Mouse (Mus musculus) forebrain, embryonic 11.5 days (tissue): Measurements from ENCODE around the gene Nlrp4f. TPM values are rescaled to one million over a fixed set of nuclear protein-coding genes. Genes with fewer than 3 reads are reported as not detected.

Experiments
- polyA plus RNA-seq: library from polyadenylated mRNA; unstranded; fragments of >200 nt; fragmentation: Nextera tagmentation; extraction: Ambion mirVana; gene quantifications from 2 replicates; pipeline ENCODE4 v1.2.1, GENCODE M21; 2014

Nlrp4f gene
- polyA plus RNA-seq, 1 experiment from 2014 or later: not detected

Other genes with a start within 250 kb of the Nlrp4f start
- not detected in 2 replicates for gene Spata31d1c, start 172.9 kb downstream of the Nlrp4f start, polyA plus RNA-seq
- not detected in 2 replicates for gene Prss47, start 153.2 kb downstream of the Nlrp4f start, polyA plus RNA-seq
- 45.9 and 50.2 TPM in 2 replicates for gene Mfsd14b, start 93.0 kb downstream of the Nlrp4f start, polyA plus RNA-seq
- gene Olfr465-ps1, start 67.9 kb downstream of the Nlrp4f start, polyA plus RNA-seq: not detected in 2 replicates
- not detected in 2 replicates for gene Olfr466, start 55.7 kb downstream of the Nlrp4f start, polyA plus RNA-seq
- gene Gm10775, start 53.6 kb upstream of the Nlrp4f start, polyA plus RNA-seq: not detected in 2 replicates
- gene Zfp369, start 72.8 kb upstream of the Nlrp4f start, polyA plus RNA-seq: 21.7 and 22.6 TPM in 2 replicates